Mouse (Mus musculus): ENCODE data around the gene Ip6k2. TPM values are rescaled to one million over a fixed set of nuclear protein-coding genes. Genes with fewer than 3 reads are reported as not detected.

The Ip6k2 gene
- total RNA-seq, 1 experiment from 2014 or later, result 52.2 TPM

GRCm38 (mm10) chr9:108809723-108810122, 26.1 kb downstream of the Ip6k2 start:
- peak; percentile 53 for ATAC-seq (replicated peaks; ENCODE audit: low read depth, poor library complexity, severe bottlenecking)

- no peak for ATAC-seq (replicated peaks; ENCODE audit: low read depth, poor library complexity, severe bottlenecking)
Measured at GRCm38 (mm10) chr9:108810516-108810915, 26.9 kb downstream of the Ip6k2 start.

DNA sequence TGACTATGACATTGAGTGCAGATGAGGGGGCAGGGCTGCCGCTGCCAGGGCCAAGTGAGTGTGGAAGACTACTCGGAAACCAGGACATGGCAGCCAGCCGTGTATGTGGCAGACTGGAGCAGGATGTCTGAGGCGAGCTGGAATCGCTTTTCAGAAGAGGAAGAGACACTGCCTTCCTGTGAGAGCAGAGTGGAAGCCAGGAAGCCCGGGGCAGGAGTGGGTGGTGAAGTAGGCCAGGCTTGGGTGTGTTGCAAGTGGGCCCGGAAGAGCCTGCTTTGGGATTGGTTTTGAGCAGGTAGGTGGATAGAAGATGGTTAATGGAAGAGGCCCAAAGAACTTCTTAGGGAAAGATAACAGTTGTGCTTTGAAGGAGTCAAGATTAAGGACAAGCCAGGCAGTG, 32.0 kb downstream of the Ip6k2 start:
- no peak for ATAC-seq (replicated peaks; ENCODE audit: low read depth, poor library complexity, severe bottlenecking)

- ATAC-seq (replicated peaks; ENCODE audit: low read depth, poor library complexity, severe bottlenecking), result peak; percentile 76
Measured at GRCm38 (mm10) chr9:108819495-108819894, 35.9 kb downstream of the Ip6k2 start.

DNA sequence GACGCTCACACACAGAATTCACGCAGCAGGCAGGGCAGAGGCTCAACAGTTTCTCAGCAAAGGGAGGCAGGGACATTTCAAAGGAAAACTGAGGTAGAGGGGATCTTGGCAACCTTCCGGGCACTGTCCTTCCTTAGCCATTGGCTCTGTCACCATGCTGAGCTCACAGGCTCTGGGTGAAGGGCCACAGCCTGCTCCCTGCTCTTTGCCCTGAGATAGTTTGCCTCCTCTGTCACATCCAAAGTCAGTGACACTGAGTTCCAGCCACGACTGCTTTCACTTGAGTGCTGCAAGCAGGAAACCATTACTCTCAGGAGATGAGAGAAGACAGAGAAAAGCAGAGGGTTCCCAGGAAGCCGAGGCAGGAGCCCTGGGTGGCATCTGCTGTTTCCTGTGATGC, 36.5 kb downstream of the Ip6k2 start:
- no peak for ATAC-seq (replicated peaks; ENCODE audit: low read depth, poor library complexity, severe bottlenecking)

DNA sequence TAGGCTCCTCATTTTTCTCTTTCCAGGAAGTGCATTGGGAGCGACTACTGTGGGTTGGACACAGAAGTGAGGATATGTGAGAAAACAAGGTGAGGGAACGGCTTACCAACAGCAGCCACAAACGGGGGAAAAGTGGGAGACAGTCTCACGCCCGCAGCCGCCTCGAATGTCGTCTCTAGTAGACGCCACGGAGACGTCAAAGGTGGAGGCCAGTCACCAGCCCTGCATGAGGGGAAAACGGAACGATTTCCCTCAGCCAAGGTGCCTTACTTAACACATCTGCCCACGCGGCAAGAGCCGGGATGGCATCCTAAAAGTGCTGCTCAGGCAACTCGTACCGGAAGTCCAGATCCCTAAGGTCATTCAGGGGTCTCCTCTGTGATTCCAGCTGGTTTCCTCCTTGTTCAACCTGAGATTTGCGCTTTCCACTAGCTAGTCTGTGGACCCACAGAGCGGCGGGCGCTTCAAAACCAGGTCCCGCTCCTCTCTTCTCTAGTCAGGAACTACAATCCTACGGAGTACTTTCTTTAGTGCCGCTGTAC, 40.6 kb downstream of the Ip6k2 start:
- ATAC-seq (replicated peaks; ENCODE audit: low read depth, poor library complexity, severe bottlenecking), result no peak

DNA sequence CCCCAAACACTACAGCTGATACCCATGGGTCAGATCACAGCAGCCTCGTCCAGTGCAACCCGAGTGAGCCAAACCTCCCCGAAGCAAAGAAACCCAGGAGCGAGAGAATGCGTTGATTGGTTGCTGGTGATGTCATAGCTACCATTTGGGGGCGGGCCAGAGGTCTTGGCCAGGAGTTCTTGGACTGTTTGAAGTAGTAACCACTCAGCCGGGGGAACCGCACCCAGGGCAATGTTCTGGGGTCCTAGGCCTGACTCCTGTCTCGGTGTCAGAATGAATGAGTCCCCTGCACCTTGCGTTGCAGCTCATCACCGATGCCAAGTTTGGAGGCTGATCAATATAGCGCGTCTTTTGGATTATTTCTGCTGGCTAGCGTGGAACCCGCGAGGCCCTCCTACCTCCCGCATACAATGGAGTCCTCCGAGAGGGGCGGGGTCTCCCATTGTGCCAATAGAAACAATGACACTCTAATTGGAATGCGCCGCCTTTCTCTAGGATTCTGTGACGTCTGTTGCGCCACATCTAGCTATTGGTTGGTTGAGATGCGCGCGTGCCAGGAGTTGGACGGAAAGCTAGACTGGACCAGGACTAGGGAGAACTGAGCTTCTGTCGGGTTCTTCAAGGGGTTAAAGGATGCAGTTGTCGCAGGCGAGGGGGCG, 41.3 kb downstream of the Ip6k2 start:
- no peak for ATAC-seq (replicated peaks; ENCODE audit: low read depth, poor library complexity, severe bottlenecking)

DNA sequence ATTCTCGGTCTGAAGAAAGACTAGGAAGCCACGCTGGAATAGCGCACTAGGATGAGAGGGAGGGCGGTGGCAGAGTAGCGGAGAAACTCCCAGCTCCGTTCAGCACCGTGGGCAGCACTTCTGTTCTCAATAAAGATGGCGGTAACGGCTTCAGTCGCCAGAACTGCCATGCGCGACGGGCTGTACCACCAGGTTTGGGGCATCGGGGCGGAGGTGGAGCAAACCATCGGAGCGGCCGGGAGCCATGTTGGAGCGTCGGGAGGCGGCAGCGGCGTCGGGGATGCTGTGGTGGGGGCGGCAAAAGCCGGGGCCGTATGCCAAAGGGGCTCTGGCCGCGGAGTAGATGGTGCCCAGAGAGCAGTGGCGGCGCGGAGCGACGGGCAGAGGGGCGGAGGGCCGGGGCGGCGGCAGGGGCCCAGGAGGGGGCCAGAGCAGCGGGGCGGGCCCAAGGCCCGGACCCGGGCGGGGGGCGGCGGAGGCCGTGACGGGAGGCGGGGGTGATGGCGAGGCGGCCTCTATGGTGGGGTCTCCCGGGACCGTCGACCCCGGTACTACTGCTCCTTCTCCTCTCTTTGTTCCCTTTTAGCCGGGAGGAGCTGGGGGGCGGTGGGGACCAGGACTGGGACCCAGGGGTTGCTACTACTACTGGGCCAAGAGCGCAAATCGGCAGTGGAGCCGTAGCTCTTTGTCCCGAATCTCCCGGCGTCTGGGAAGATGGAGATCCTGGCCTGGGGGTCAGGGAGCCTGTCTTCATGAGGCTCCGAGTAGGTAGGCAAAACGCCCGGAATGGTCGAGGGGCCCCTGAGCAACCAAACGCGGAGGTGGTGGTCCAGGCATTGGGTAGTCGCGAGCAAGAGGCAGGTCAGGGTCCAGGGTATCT, 42.5 kb downstream of the Ip6k2 start, which contains the start of gene Celsr3:
TSS of gene Celsr3 (plus strand) at position 501 of the 880 bp plus-strand sequence.
- ATAC-seq (replicated peaks; ENCODE audit: low read depth, poor library complexity, severe bottlenecking), result peak; percentile 63

GRCm38 (mm10) chr9:108826700-108827340, 43.2 kb downstream of the Ip6k2 start:
- ATAC-seq (replicated peaks; ENCODE audit: low read depth, poor library complexity, severe bottlenecking), result peak; percentile 77

- ATAC-seq (replicated peaks; ENCODE audit: low read depth, poor library complexity, severe bottlenecking), result peak; percentile 7
Measured at GRCm38 (mm10) chr9:108827454-108827853, 43.9 kb downstream of the Ip6k2 start.

DNA sequence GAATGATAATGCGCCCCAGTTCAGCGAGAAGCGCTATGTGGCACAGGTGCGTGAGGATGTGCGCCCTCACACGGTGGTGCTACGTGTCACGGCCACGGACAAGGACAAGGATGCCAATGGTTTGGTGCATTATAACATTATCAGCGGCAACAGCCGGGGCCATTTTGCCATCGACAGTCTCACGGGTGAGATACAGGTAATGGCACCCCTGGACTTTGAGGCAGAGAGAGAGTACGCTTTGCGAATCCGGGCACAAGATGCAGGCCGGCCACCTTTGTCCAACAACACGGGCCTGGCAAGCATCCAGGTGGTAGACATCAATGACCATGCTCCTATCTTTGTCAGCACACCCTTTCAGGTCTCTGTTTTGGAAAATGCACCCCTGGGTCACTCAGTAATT, 44.3 kb downstream of the Ip6k2 start:
- ATAC-seq (replicated peaks; ENCODE audit: low read depth, poor library complexity, severe bottlenecking), result no peak

- peak; percentile 24; the same call in 1 of the 2 replicates for ATAC-seq (replicated peaks; ENCODE audit: low read depth, poor library complexity, severe bottlenecking)
Measured at GRCm38 (mm10) chr9:108831637-108832036, 48.0 kb downstream of the Ip6k2 start.

DNA sequence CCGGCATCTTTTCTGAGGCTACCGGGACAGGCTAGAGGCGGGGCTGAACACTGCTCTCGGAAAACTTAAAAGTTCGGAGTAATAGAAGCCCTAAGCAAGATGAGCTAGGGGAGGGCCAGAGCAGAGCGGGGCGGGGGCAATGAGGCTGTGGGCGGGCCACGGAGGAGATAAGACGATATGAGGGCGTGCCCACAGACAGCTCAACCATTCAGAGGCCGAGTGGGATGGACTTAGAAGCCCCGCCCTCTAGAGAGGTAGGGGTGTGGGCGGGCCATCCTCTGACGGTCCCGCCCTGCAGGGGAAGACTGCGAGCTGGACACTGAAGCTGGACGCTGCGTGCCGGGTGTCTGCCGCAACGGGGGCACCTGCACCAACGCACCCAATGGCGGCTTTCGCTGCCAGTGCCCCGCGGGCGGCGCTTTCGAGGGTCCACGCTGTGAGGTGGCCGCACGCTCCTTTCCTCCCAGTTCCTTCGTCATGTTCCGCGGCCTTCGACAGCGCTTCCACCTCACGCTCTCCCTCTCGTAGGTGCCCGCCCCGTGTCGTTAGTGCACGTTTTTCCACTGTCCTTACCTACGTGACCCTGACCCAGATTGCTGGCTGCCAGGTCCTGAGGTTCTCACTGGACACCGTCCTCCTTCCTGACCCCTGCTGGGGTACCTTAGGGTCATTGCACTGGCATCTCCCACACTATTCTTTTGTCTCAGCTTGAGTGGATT, 49.0 kb downstream of the Ip6k2 start:
- peak; percentile 89 for ATAC-seq (replicated peaks; ENCODE audit: low read depth, poor library complexity, severe bottlenecking)

DNA sequence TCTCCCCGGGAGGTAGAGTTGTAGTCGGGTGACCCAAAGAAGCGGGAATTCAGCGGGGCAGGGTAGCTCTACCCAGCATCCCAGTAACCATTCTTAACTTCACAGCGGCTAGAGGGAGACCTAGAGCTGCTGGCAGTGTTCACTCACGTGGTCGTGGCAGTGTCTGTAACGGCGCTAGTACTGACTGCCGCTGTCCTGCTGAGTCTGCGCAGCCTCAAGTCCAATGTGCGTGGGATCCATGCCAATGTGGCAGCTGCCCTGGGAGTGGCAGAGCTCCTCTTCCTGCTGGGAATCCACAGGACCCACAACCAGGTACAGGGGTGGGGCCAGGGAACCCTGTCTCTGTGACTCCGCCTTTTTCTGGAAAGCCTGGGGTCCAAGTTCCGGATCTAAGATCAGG, 59.4 kb downstream of the Ip6k2 start:
- peak; percentile 73 for ATAC-seq (replicated peaks; ENCODE audit: low read depth, poor library complexity, severe bottlenecking)

DNA sequence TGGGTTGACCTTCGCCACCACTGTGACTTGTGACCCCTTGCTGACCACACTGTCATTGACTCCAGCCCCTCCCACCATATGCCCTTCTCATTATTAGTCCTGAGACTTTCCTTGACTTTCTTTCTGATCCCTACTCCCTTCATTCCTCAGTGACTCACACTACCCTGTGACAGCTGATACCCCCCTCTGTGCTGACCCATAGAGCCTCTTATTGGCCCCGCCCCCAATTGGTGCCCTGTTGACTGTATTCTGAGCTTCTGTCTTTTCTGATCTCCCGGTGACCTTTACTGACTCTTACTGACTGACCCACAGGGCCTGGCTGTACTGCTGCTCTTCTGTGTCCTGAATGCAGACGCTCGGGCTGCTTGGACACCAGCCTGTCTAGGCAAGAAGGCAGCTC, 61.8 kb downstream of the Ip6k2 start:
- ATAC-seq (replicated peaks; ENCODE audit: low read depth, poor library complexity, severe bottlenecking), result no peak

GRCm38 (mm10) chr9:108847374-108847773, 63.8 kb downstream of the Ip6k2 start:
- no peak for ATAC-seq (replicated peaks; ENCODE audit: low read depth, poor library complexity, severe bottlenecking)

- ATAC-seq (replicated peaks; ENCODE audit: low read depth, poor library complexity, severe bottlenecking), result no peak
Measured at GRCm38 (mm10) chr9:108848419-108848818, 64.8 kb downstream of the Ip6k2 start.

- ATAC-seq (replicated peaks; ENCODE audit: low read depth, poor library complexity, severe bottlenecking), result no peak
Measured at GRCm38 (mm10) chr9:108852976-108853375, 69.4 kb downstream of the Ip6k2 start, which contains the start of gene Slc26a6. Gene Slc26a6 (plus strand): TSS chr9:108853283.

- ATAC-seq (replicated peaks; ENCODE audit: low read depth, poor library complexity, severe bottlenecking), result peak; percentile 94
Measured at GRCm38 (mm10) chr9:108853635-108854240, 70.1 kb downstream of the Ip6k2 start.

All from common myeloid progenitor, adult 5-6 weeks (primary cell).